Mouse (Mus musculus): ENCODE results near the gene Ptgfrn. TPM values are rescaled to one million over a fixed set of nuclear protein-coding genes. Genes with fewer than 3 reads are reported as not detected.
A peak's percentile ranks its signal among the peaks of the same experiment; 100 is the strongest.

Ptgfrn gene
- polyA plus RNA-seq, 1 experiment from 2014 or later = 8.8 TPM

- no peak overlapping the region for H3K4me3 ChIP-seq (ENCODE audit: low read depth, low read length)
- H3K4me1 ChIP-seq (replicated peaks; ENCODE audit: control insufficient read depth, insufficient read depth, low read length) = peaks cover 29% of the 10 kb centered on the region
- no peaks in the 10 kb centered on the region for H3K27me3 ChIP-seq (replicated peaks; ENCODE audit: control insufficient read depth, insufficient read depth, low read length)
- no peak overlapping the region for H3K4me2 ChIP-seq (ENCODE audit: low read length)
- H3K27ac ChIP-seq (ENCODE audit: low read depth) = peak overlapping the region; percentile 89
- DNase-seq (ENCODE audit: low spot score) (no peak), ATAC-seq (replicated peaks; ENCODE audit: low FRiP score, low TSS enrichment, low read depth) (no peak)
- no peaks in the 10 kb centered on the region for H3K36me3 ChIP-seq (ENCODE audit: control insufficient read depth, insufficient read depth, low read length)
- WGBS = 53% methylated on average over 10 of the region's 10 CpGs
- no peaks in the 10 kb centered on the region for H3K9me3 ChIP-seq (ENCODE audit: control insufficient read depth, low read length)
- no peak overlapping the region for H3K9ac ChIP-seq (ENCODE audit: low read length)
These were observed 1.2 kb upstream of the Ptgfrn start for GRCm38 (mm10) chr3:101111321-101111720.

GRCm38 (mm10) chr3:101110838-101111103, 693 bp upstream of the Ptgfrn start:
- peak overlapping the region; percentile 78 for H3K9ac ChIP-seq (ENCODE audit: low read length)
- H3K4me1 ChIP-seq (replicated peaks; ENCODE audit: control insufficient read depth, insufficient read depth, low read length) = peaks cover 29% of the 10 kb centered on the region
- no peaks in the 10 kb centered on the region for H3K9me3 ChIP-seq (ENCODE audit: control insufficient read depth, low read length)
- H3K4me2 ChIP-seq (ENCODE audit: low read length) = peak overlapping the region; percentile 70
- H3K36me3 ChIP-seq (ENCODE audit: control insufficient read depth, insufficient read depth, low read length) = no peaks in the 10 kb centered on the region
- no peak for DNase-seq (ENCODE audit: low spot score)
- H3K27me3 ChIP-seq (replicated peaks; ENCODE audit: control insufficient read depth, insufficient read depth, low read length) = no peaks in the 10 kb centered on the region
- ATAC-seq (replicated peaks; ENCODE audit: low FRiP score, low TSS enrichment, low read depth) = no peak
- H3K4me3 ChIP-seq (ENCODE audit: low read depth, low read length) = peak overlapping the region; percentile 51; the same call in 1 of the 2 replicates
- H3K27ac ChIP-seq (ENCODE audit: low read depth) = peak overlapping the region; percentile 89

GRCm38 (mm10) chr3:101109558-101110021, 488 bp downstream of the Ptgfrn start:
- Histone ChIP-seq H3K4me3 (ENCODE audit: low read depth, low read length) (peak overlapping the region; percentile 51), H3K27ac (ENCODE audit: low read depth) (peak overlapping the region; percentile 89), H3K9me3 (ENCODE audit: control insufficient read depth, low read length) (no peaks in the 10 kb centered on the region), H3K36me3 (ENCODE audit: control insufficient read depth, insufficient read depth, low read length) (no peaks in the 10 kb centered on the region), H3K4me2 (ENCODE audit: low read length) (peak overlapping the region; percentile 70), H3K9ac (ENCODE audit: low read length) (peak overlapping the region; percentile 78), H3K27me3 (replicated peaks; ENCODE audit: control insufficient read depth, insufficient read depth, low read length) (no peaks in the 10 kb centered on the region), H3K4me1 (replicated peaks; ENCODE audit: control insufficient read depth, insufficient read depth, low read length) (peaks cover 33% of the 10 kb centered on the region)
- ATAC-seq (replicated peaks; ENCODE audit: low FRiP score, low TSS enrichment, low read depth) = peak; percentile 70
- DNase-seq (ENCODE audit: low spot score) = peak; percentile 81
- under 1% methylated on average over 43 of the region's 47 CpGs for WGBS

GRCm38 (mm10) chr3:101108848-101109247, 1.2 kb downstream of the Ptgfrn start:
- DNase-seq (ENCODE audit: low spot score) (peak; percentile 72), ATAC-seq (replicated peaks; ENCODE audit: low FRiP score, low TSS enrichment, low read depth) (no peak)
- Histone ChIP-seq H3K4me3 (ENCODE audit: low read depth, low read length) (peak overlapping the region; percentile 51), H3K9me3 (ENCODE audit: control insufficient read depth, low read length) (no peaks in the 10 kb centered on the region), H3K4me2 (ENCODE audit: low read length) (peak overlapping the region; percentile 70), H3K36me3 (ENCODE audit: control insufficient read depth, insufficient read depth, low read length) (no peaks in the 10 kb centered on the region), H3K4me1 (replicated peaks; ENCODE audit: control insufficient read depth, insufficient read depth, low read length) (peaks cover 33% of the 10 kb centered on the region), H3K27ac (ENCODE audit: low read depth) (peak overlapping the region; percentile 48; the same call in 1 of the 2 replicates), H3K27me3 (replicated peaks; ENCODE audit: control insufficient read depth, insufficient read depth, low read length) (no peaks in the 10 kb centered on the region), H3K9ac (ENCODE audit: low read length) (peak overlapping the region; percentile 78)
- WGBS = 17% methylated on average over 5 of the region's 5 CpGs

- no peaks in the 10 kb centered on the region for H3K27me3 ChIP-seq (replicated peaks; ENCODE audit: control insufficient read depth, insufficient read depth, low read length)
- H3K4me1 ChIP-seq (replicated peaks; ENCODE audit: control insufficient read depth, insufficient read depth, low read length) = peaks cover 33% of the 10 kb centered on the region
- no peak overlapping the region for H3K4me3 ChIP-seq (ENCODE audit: low read depth, low read length)
- no peaks in the 10 kb centered on the region for H3K9me3 ChIP-seq (ENCODE audit: control insufficient read depth, low read length)
- no peak overlapping the region for H3K9ac ChIP-seq (ENCODE audit: low read length)
- peak overlapping the region; percentile 70 for H3K4me2 ChIP-seq (ENCODE audit: low read length)
- WGBS = 37% methylated on average over 3 of the region's 3 CpGs
- ATAC-seq (replicated peaks; ENCODE audit: low FRiP score, low TSS enrichment, low read depth) (no peak), DNase-seq (ENCODE audit: low spot score) (no peak)
- no peak overlapping the region for H3K27ac ChIP-seq (ENCODE audit: low read depth)
- H3K36me3 ChIP-seq (ENCODE audit: control insufficient read depth, insufficient read depth, low read length) = no peaks in the 10 kb centered on the region
These were observed 1.8 kb downstream of the Ptgfrn start for GRCm38 (mm10) chr3:101108282-101108681.

GRCm38 (mm10) chr3:101106326-101106725, 3.8 kb downstream of the Ptgfrn start:
- H3K36me3 ChIP-seq (ENCODE audit: control insufficient read depth, insufficient read depth, low read length) = no peaks in the 10 kb centered on the region
- no peak overlapping the region for H3K4me3 ChIP-seq (ENCODE audit: low read depth, low read length)
- H3K27me3 ChIP-seq (replicated peaks; ENCODE audit: control insufficient read depth, insufficient read depth, low read length) = no peaks in the 10 kb centered on the region
- no peaks in the 10 kb centered on the region for H3K9me3 ChIP-seq (ENCODE audit: control insufficient read depth, low read length)
- no peak for ATAC-seq (replicated peaks; ENCODE audit: low FRiP score, low TSS enrichment, low read depth)
- 85% methylated on average over 3 of the region's 3 CpGs for WGBS
- H3K27ac ChIP-seq (ENCODE audit: low read depth) = no peak overlapping the region
- H3K4me1 ChIP-seq (replicated peaks; ENCODE audit: control insufficient read depth, insufficient read depth, low read length) = peaks cover 26% of the 10 kb centered on the region
- H3K9ac ChIP-seq (ENCODE audit: low read length) = no peak overlapping the region
- no peak for DNase-seq (ENCODE audit: low spot score)
- H3K4me2 ChIP-seq (ENCODE audit: low read length) = no peak overlapping the region

GRCm38 (mm10) chr3:101105486-101105885, 4.6 kb downstream of the Ptgfrn start:
- peaks cover 23% of the 10 kb centered on the region for H3K4me1 ChIP-seq (replicated peaks; ENCODE audit: control insufficient read depth, insufficient read depth, low read length)
- H3K4me3 ChIP-seq (ENCODE audit: low read depth, low read length) = no peak overlapping the region
- H3K9me3 ChIP-seq (ENCODE audit: control insufficient read depth, low read length) = no peaks in the 10 kb centered on the region
- no peak overlapping the region for H3K9ac ChIP-seq (ENCODE audit: low read length)
- DNase-seq (ENCODE audit: low spot score) = no peak
- H3K4me2 ChIP-seq (ENCODE audit: low read length) = no peak overlapping the region
- no peaks in the 10 kb centered on the region for H3K36me3 ChIP-seq (ENCODE audit: control insufficient read depth, insufficient read depth, low read length)
- no peaks in the 10 kb centered on the region for H3K27me3 ChIP-seq (replicated peaks; ENCODE audit: control insufficient read depth, insufficient read depth, low read length)
- H3K27ac ChIP-seq (ENCODE audit: low read depth) = peak overlapping the region; percentile 33; the same call in 1 of the 2 replicates
- no peak for ATAC-seq (replicated peaks; ENCODE audit: low FRiP score, low TSS enrichment, low read depth)
- WGBS = 62% methylated on average over 11 of the region's 11 CpGs

- H3K9ac ChIP-seq (ENCODE audit: low read length) = no peak overlapping the region
- WGBS = 78% methylated on average over 9 of the region's 9 CpGs
- peaks cover 26% of the 10 kb centered on the region for H3K4me1 ChIP-seq (replicated peaks; ENCODE audit: control insufficient read depth, insufficient read depth, low read length)
- DNase-seq (ENCODE audit: low spot score) (no peak), ATAC-seq (replicated peaks; ENCODE audit: low FRiP score, low TSS enrichment, low read depth) (no peak)
- peak overlapping the region; percentile 33; the same call in 1 of the 2 replicates for H3K27ac ChIP-seq (ENCODE audit: low read depth)
- no peak overlapping the region for H3K4me3 ChIP-seq (ENCODE audit: low read depth, low read length)
- no peaks in the 10 kb centered on the region for H3K9me3 ChIP-seq (ENCODE audit: control insufficient read depth, low read length)
- no peak overlapping the region for H3K4me2 ChIP-seq (ENCODE audit: low read length)
- no peaks in the 10 kb centered on the region for H3K27me3 ChIP-seq (replicated peaks; ENCODE audit: control insufficient read depth, insufficient read depth, low read length)
- H3K36me3 ChIP-seq (ENCODE audit: control insufficient read depth, insufficient read depth, low read length) = no peaks in the 10 kb centered on the region
These were observed 5.2 kb downstream of the Ptgfrn start for GRCm38 (mm10) chr3:101104883-101105282.

GRCm38 (mm10) chr3:101103770-101104169, 6.3 kb downstream of the Ptgfrn start:
- H3K9ac ChIP-seq (ENCODE audit: low read length) = no peak overlapping the region
- H3K27me3 ChIP-seq (replicated peaks; ENCODE audit: control insufficient read depth, insufficient read depth, low read length) = no peaks in the 10 kb centered on the region
- H3K4me2 ChIP-seq (ENCODE audit: low read length) = no peak overlapping the region
- H3K36me3 ChIP-seq (ENCODE audit: control insufficient read depth, insufficient read depth, low read length) = no peaks in the 10 kb centered on the region
- no peak for DNase-seq (ENCODE audit: low spot score)
- peaks cover 22% of the 10 kb centered on the region for H3K4me1 ChIP-seq (replicated peaks; ENCODE audit: control insufficient read depth, insufficient read depth, low read length)
- WGBS = 81% methylated on average over 9 of the region's 9 CpGs
- ATAC-seq (replicated peaks; ENCODE audit: low FRiP score, low TSS enrichment, low read depth) = no peak
- no peak overlapping the region for H3K27ac ChIP-seq (ENCODE audit: low read depth)
- H3K4me3 ChIP-seq (ENCODE audit: low read depth, low read length) = no peak overlapping the region
- H3K9me3 ChIP-seq (ENCODE audit: control insufficient read depth, low read length) = no peaks in the 10 kb centered on the region
